Mouse (Mus musculus): ENCODE results near the gene Hist1h2br. TPM values are rescaled to one million over a fixed set of nuclear protein-coding genes. Genes with fewer than 3 reads are reported as not detected.
"Not testable (repeated sequence)": the region's sequence is repeated elsewhere in the genome, so short reads cannot be mapped to it uniquely, and the experiment has no call there.

Hist1h2br gene
- total RNA-seq, 2 experiments from 2014 or later = 17.7 to 21.3 TPM

DNA sequence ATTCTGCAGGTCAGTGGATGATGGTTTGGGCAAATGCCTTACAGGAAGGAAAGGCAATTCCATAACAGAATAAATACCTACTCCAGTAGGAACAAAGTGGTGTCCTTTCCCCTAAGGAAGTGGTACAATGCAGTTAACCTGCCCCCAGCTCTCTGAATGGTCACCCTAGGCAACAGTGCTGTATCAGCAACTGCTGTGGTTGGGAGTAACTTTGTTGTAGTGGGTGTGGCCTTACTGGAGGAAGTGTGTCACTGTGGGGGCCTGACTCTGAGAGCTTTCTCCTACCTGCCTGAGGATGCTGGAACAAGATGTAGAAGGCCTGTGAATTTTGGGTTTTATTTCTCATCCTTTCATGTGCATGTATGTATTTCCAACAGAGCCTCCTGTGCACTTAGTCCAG is 12.8 kb downstream of the Hist1h2br start:
- not testable (repeated sequence) for DNase-seq

DNA sequence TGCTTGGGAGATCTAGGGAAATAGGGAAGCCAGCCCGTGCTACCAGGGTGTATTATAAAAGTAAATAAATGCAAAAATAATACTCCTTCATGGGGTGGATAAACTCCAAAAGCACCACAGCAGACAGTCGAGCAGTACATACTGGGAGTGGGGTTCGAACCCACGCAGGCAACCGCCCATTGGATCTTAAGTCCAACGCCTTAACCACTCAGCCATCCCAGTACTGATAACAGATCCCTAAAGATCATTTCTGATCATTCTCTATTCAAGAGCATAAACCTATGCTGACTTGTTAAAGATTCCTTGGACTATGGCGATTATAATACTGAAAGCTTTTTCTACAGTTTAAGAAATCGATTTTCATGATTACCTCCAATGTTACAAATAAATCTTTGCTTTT is 14.3 kb downstream of the Hist1h2br start:
- no peak for DNase-seq

GRCm38 (mm10) chr13:21850696-21851095 is 17.2 kb downstream of the Hist1h2br start:
- not testable (repeated sequence) for DNase-seq

- peak; percentile 8 for DNase-seq
Observed at GRCm38 (mm10) chr13:21852215-21852945, 18.8 kb downstream of the Hist1h2br start.

DNA sequence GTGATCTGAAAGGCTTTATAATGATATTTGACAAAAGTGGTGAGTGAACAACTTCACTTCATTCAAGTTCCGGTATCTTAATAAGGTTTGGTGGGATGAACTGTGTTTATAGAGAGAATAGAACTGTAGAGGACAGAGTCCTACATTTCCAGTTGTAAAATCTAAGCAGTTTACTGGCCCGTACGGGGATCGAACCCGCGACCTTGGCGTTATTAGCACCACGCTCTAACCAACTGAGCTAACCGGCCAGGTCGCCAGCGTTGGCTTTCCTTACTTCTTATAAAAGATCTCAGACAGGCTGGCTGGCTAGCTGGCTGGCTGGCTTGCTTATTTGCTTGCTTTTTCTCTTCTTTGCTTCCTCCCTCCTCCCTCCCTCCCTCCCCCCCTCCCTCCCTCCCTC is 21.6 kb downstream of the Hist1h2br start:
- peak; percentile 25 for DNase-seq

GRCm38 (mm10) chr13:21855698-21856162 is 22.2 kb downstream of the Hist1h2br start:
- DNase-seq = no peak

DNA sequence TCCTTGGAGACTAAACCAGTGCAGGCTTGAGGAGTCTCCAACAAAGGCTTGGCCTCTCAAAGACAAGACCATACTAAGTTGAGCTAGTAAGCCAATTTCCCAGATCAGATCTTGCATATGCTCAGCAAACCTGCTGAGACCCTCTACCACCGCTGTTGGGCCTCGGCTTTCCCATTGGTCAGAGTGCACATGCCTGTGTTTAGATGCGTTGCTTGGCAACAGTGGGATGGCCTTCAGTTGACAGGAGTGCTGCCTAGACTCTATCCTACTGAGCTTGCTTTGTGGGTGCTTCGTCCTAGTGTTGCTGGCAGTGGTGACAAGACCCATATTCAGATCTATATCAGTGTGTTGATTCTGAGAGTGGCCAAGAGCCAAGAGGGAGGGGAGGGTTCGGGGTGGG is 28.1 kb downstream of the Hist1h2br start:
- DNase-seq = no peak

GRCm38 (mm10) chr13:21865503-21865902 is 32.0 kb downstream of the Hist1h2br start:
- DNase-seq = not testable (repeated sequence)

DNA sequence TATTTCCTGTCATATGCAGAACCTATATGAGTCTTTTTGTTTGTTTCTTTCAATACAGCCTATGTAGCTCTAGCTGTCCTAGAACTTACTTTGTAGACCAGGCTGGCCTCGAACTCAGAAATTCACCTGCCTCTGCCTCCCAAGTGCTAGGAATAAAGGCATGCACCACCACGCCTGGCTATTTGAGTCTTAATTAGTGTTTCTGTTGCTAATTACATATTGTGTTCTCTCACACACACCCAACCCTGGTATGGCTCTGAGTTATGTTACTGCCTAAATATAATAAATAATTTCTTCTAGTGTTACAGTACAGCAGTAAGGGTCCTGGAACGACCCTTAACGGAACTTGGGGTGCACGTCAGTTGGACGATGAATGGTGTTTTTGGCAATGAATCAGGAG is 47.2 kb downstream of the Hist1h2br start:
- no peak for DNase-seq

DNA sequence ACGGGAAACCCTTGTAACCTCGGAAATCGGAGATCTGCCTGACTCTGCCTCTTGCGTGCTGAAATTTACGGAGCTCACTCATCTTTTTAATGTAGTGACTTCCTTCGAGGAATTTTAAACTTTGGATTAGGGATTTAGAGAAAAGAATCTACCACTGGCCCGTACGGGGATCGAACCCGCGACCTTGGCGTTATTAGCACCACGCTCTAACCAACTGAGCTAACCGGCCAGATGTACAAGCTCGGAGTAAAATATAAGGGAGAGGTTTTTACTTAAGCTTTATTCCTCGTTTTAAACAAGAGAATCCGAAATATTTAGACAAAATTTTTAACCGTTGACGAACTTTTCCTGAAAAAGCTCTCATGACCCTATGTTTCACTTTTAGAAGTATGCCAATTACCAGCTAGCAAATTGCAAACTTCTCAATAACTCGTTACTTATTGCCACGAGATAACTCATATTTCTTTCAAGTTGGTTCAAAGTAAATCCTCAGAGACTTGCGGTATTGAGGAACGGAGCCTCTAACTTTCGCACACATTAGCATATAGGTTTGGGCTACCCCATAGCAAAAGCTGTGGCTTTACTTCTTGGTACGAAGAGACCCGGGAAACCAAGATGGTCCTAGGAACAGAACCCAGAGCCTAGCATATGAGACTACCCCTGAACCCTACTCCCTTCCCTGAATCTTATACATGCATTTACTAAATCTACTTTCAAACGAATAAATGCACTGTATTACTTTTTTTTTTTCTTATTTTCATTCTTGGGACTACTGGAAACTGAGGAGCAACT is 48.5 kb downstream of the Hist1h2br start:
- DNase-seq = no peak

DNA sequence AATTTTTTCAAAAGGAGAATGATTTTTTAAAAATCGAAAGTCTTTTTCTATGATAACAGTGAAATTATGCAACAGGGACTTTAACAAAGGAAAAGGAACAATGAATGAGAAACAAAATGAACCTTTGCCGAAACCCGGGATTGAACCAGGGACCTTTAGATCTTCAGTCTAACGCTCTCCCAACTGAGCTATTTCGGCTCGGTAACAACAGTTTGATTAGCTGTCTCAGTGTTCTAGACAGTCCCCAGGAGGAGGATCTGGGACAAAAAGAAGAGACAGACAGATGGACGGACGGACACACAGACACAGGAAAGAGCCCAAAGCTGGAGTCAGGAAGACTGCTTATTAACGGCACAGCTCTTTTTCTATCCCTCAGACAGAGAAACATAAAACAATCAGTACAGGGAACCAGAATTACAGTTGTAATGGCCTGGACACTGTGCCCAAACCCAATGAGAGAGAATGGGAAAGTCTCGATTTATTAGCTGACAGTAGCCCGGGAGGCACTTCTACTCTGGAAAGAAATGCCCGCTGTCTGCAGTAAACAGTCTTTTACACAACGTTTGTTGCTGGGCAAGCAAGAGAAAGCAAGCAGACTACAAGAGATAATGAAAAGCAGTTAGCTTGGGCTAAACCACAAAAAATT is 49.3 kb downstream of the Hist1h2br start:
- no peak for DNase-seq

DNA sequence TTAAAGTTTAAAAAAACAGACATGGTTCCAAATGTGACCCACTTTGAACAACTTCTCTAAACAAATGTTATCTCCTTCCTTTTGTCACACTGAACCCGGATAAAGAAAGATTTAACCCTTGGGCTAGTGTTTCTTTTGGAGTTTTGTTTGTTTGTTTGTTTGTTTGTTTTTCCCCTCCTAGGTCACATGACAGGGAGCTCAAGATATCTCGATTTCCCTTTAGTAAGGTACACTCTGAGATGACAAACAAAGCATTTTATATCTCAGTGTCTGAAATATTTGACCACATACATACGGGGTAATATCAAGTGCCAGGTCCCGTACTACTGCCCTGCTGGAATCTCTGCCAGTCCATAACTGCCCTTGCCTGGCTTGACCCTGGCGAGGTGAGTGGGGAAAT is 49.9 kb downstream of the Hist1h2br start:
- DNase-seq = no peak

- no peak for DNase-seq
Observed at GRCm38 (mm10) chr13:21884586-21884985, 51.0 kb downstream of the Hist1h2br start.

Small RNA genes within 50 kb of the gene (microRNA-seq; reads per million reads assigned to microRNA genes)
- gene Gm19658 (ENCODE audit: borderline replicate concordance in 2 of 2) (0 reads per million in 2 experiments), gene Gm44346 (ENCODE audit: borderline replicate concordance in 2 of 2) (0 reads per million in 2 experiments), gene Gm44466 (ENCODE audit: borderline replicate concordance in 2 of 2) (0 reads per million in 2 experiments)

Other genes starting within 250 kb of the Hist1h2br start
- gene Olfr1362, start 219.7 kb upstream of the Hist1h2br start, total RNA-seq (2021) = not detected
- not detected for gene Olfr11, start 191.2 kb upstream of the Hist1h2br start, total RNA-seq (2021)
- gene Olfr1361, start 170.4 kb upstream of the Hist1h2br start, total RNA-seq (2021) = not detected
- not detected for gene Olfr1360, start 156.3 kb upstream of the Hist1h2br start, total RNA-seq (2021)
- gene Olfr1359, start 135.6 kb upstream of the Hist1h2br start, total RNA-seq (2021) = not detected
- 10 to 100 TPM; 15.1 to 26.3 TPM for gene Hist1h2bl, start 117.6 kb upstream of the Hist1h2br start, total RNA-seq (2021)
- 10 to 100 TPM in 1 of 2 experiments, 1 to 10 TPM in 1; 4.4 to 21.0 TPM for gene Hist1h2ai, start 117.3 kb upstream of the Hist1h2br start, total RNA-seq (2021)
- 10 to 100 TPM; 10.1 to 40.0 TPM for gene Hist1h3h, start 116.1 kb upstream of the Hist1h2br start, total RNA-seq (2021)
- gene Hist1h2bm, start 111.7 kb upstream of the Hist1h2br start, total RNA-seq (2021) = 1 to 10 TPM; 1.1 to 5.1 TPM
- gene Hist1h4j, start 98.7 kb upstream of the Hist1h2br start, total RNA-seq (2021) = 1 to 10 TPM; 1.2 to 4.0 TPM
- gene Hist1h4k, start 83.2 kb upstream of the Hist1h2br start, total RNA-seq (2021) = 10 to 100 TPM; 31.9 to 37.5 TPM
- 1 to 10 TPM; 2.7 to 6.4 TPM for gene Hist1h2ak, start 79.9 kb upstream of the Hist1h2br start, total RNA-seq (2021)
- 1 to 10 TPM; 5.1 to 9.0 TPM for gene Hist1h2bn, start 79.6 kb upstream of the Hist1h2br start, total RNA-seq (2021)
- gene Hist1h1b, start 53.1 kb upstream of the Hist1h2br start, total RNA-seq (2021) = 1 to 10 TPM; 3.9 to 9.2 TPM
- gene Hist1h3i, start 50.4 kb upstream of the Hist1h2br start, total RNA-seq (2021) = 10 to 100 TPM; 20.0 to 23.8 TPM
- 1 to 10 TPM; 1.0 to 2.4 TPM for gene Hist1h2an, start 46.5 kb upstream of the Hist1h2br start, total RNA-seq (2021)
- 1 to 10 TPM; 5.3 to 6.0 TPM for gene Hist1h2bp, start 46.3 kb upstream of the Hist1h2br start, total RNA-seq (2021)
- gene Hist1h2bq, start 23.5 kb upstream of the Hist1h2br start, total RNA-seq (2021) = 10 to 100 TPM; 18.0 to 21.3 TPM
- gene Hist1h2ao, start 23.3 kb upstream of the Hist1h2br start, total RNA-seq (2021) = 10 to 100 TPM in 1 of 2 experiments, not detected in 1; 24.7 TPM
- 10 to 100 TPM; 49.0 to 65.1 TPM for gene Hist1h4m, start 22.0 kb upstream of the Hist1h2br start, total RNA-seq (2021)
- gene Hist1h4n, start 1.5 kb upstream of the Hist1h2br start, total RNA-seq (2021) = 10 to 100 TPM; 14.1 to 20.2 TPM
- 10 to 100 TPM in 1 of 2 experiments, not detected in 1; 17.0 TPM for gene Hist1h2ap, start 236 bp upstream of the Hist1h2br start, total RNA-seq (2021)
- under 1 TPM; 0.26 to 0.54 TPM for gene Zfp184, start 111.4 kb downstream of the Hist1h2br start, total RNA-seq (2021)
- gene Pom121l2, start 147.5 kb downstream of the Hist1h2br start, total RNA-seq (2021) = not detected
- gene Prss16, start 176.0 kb downstream of the Hist1h2br start, total RNA-seq (2021) = not detected
- 1 to 10 TPM; 2.9 to 7.7 TPM for gene Hist1h2ah, start 201.8 kb downstream of the Hist1h2br start, total RNA-seq (2021)
- 10 to 100 TPM; 13.9 to 29.0 TPM for gene Hist1h2bk, start 202.1 kb downstream of the Hist1h2br start, total RNA-seq (2021)
- gene Hist1h4i, start 207.6 kb downstream of the Hist1h2br start, total RNA-seq (2021) = 10 to 100 TPM; 30.9 to 31.7 TPM
- gene Hist1h2ag, start 209.2 kb downstream of the Hist1h2br start, total RNA-seq (2021) = 10 to 100 TPM in 1 of 2 experiments, 1 to 10 TPM in 1; 3.5 to 16.1 TPM
- gene Hist1h2bj, start 209.5 kb downstream of the Hist1h2br start, total RNA-seq (2021) = 10 to 100 TPM in 1 of 2 experiments, 1 to 10 TPM in 1; 5.3 to 14.5 TPM